Mouse (Mus musculus) kidney, adult 2 months (tissue): ENCODE measurements around the gene Tec.

Experiments
- CTCF ChIP-seq: fragments of 200-500 bp; conservative IDR thresholded peaks from 2 replicates; pipeline ENCODE4 v1.5.1; 2011; ENCODE audit warnings: low read depth, mild to moderate bottlenecking, control low read depth, low read length, moderate library complexity, mixed read lengths; ENCODE audit not compliant: insufficient read depth, insufficient read length
- POLR2A ChIP-seq: fragments of 200-500 bp; IDR thresholded peaks from one replicate; pipeline ENCODE4 v1.6.1; 2011; ENCODE audit warnings: low read depth, low read length, control low read depth

DNA sequence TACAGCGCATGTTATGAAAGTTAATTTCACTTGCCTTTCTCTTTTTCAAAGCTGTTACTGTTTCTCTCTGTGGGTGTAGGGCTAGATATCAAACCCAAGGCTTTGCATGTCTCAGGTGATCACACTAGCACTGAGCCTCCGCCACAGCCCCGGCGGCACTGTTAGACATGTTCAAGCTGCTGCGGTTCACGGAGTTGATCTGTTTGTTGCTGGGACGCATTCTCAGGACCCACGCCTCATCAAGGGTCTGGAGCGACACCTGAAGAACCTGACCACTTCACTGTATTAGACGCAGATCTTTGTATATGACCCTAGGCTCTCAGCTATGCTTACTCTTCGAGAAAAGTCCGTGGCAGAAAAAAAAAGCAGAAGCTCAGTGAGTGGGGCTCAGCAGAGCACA lies 10.0 kb downstream of the Tec start:
- no peak for TF ChIP-seq CTCF
- TF ChIP-seq POLR2A, result no peak
